Mouse (Mus musculus) urinary bladder, postnatal 14 days (tissue): ENCODE measurements around the gene Samm50.
A peak's percentile ranks its signal among the peaks of the same experiment; 100 is the strongest.

Experiments used
- DNase-seq: peaks from one replicate; pipeline ENCODE4 v3.0.0; 2021; ENCODE audit warnings: low spot score

Gene Samm50

GRCm38 (mm10) chr15:84211564-84211963 lies 19.5 kb downstream of the Samm50 start:
- no peak for DNase-seq

DNA sequence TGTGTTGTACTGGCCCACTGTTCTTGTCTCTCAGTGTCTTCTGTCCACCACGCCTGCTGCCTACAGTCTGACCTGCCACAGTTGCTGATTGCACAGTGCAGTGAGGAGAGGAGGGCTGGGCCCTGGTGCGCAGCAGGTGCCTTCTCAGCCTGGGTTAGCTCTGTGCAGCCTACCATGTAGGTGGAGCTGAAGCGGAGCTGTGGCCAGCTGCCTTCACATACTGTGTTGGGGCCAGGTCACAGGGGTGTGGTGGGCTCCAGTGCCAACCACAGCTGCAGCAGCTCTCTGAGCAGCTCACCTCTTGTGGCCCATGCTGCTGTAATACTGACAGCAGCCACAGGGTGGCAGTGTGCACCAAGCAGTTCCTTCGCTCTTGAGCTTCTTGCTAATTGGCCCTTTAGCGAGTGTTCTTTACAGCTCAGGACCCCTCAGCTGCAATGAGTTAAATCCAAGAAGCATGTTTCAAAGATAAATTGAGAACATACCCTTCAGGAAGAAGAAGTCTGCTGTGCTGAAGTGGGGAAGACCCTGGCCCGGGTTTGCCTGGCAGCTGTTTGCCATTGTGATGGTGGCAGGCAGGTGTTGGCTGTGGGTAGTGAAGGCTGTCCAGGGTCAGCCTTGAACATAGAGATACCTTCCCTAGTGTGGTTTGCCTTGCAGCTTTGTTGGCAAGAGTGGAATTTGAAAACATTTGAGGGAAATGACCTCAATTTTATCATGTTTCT lies 20.2 kb downstream of the Samm50 start:
- peak; percentile 82 for DNase-seq

GRCm38 (mm10) chr15:84212756-84213105 lies 20.7 kb downstream of the Samm50 start:
- no peak for DNase-seq

DNA sequence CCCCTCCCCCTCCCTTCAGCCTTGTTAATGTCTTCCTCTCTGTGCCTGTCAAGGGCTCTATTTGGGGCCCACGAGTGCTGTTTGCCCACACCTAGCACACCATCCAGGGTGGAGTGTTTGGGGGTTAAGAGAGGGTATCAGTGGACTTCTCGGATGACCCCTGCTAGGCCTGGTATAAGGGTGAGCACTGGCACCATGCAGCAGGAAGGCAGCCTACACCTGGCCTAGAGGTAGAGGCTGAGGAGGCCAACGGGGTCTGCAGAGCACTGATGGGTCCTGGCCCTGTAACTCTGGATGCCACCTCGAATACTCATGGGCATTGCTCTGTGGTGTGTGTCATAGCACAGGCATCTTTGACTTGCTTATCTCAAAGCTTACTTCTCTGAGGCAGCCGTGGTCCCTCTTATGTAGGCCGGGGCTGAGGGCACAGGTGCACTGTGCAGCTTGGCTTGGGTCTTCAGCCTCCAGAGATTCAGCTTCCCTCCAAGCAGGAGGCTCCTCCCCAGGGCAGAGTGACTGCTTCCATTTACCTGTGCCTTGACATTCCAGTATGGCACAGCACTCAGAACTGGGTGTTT lies 21.2 kb downstream of the Samm50 start:
- DNase-seq: no peak

- DNase-seq: no peak
These were observed 22.4 kb downstream of the Samm50 start for GRCm38 (mm10) chr15:84214476-84214875.

DNA sequence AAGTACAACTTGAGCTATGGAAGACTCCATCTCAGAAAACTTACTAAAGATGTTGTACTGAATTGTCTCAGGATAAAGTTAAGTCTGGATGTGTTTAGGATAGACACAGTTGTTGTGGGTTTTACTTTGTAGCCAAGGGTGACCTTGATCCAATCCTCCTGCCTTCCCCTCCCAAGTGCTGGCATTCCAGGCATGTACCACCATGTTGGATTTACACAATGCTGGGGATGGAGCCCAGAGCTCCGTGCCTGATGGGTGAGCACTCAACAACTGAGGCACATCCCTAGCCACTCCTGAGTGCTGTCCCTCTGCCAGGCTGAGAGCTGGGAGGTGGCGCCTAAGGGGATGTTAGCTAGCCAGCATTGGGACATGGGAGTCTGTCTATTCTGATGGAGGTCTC lies 23.2 kb downstream of the Samm50 start:
- DNase-seq: no peak

DNA sequence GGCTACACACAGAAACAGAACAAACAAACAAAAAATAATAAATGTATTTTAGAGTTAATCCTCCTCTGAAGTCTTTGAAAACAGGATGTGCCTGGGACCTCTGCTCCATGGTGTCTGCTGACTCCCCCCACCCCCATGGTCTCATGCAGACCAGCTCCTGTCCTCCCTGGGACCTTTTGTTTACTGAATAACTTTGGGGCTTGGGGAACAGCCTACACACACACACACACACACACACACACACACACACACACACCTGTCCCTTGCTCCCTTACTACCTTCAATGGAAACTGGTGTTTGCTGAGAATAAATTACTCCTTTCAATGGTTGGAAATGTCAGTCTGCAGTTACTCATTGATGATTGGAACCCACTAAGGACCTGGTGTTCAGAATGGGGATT lies 24.0 kb downstream of the Samm50 start:
- DNase-seq: no peak

DNA sequence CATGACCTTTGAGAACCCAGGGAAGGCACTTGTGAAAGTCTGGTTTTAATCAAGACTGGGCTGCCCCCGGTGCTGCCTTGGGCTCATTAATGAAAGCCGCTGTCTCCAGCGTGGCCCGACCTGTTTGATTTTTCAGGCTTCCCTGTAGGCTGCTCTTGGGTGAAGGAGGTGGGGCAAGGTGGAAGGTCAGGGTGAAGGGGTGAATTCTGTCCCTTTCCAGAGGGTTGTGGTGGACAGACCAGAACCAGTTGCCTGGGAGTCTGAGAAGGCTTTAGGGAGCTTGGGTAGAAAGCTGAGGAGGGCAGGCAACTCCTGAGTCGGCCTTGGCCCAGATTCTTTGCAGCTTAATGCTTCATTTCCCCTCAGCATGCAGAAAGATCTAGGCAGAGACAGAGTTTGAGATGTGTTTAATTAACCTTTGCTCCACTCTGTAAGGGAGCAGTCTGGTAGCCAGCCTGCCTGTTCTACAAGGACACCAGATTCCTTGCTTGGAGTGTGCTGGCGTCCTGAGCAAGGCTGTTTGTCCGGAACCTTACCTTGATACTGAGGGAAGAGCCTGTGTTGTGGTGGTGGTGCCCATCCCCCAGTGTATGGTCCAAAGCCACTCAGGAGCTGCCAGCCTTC lies 24.5 kb downstream of the Samm50 start:
- DNase-seq: no peak

GRCm38 (mm10) chr15:84217969-84218782 lies 26.1 kb downstream of the Samm50 start:
- no peak for DNase-seq

GRCm38 (mm10) chr15:84218783-84219271 lies 26.8 kb downstream of the Samm50 start:
- no peak for DNase-seq

DNA sequence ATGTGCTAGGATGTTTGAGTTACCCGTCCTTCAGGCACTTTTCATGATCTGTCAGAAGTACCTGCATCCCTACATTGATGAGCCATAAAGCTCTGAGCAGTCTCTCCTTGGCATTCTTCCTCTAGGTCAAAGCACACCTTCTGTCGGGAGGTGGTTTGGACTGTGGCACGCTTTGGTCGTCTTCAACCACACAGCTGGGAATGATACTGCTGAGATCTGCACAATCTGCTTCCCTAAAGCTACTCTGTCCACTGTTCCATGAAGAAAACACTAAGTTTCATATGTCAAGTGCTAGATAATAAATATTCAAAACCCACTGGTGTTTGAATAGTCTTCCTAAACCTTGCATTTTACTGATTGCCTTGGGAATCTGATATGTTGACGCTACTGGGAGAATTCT lies 29.5 kb downstream of the Samm50 start:
- DNase-seq: no peak

DNA sequence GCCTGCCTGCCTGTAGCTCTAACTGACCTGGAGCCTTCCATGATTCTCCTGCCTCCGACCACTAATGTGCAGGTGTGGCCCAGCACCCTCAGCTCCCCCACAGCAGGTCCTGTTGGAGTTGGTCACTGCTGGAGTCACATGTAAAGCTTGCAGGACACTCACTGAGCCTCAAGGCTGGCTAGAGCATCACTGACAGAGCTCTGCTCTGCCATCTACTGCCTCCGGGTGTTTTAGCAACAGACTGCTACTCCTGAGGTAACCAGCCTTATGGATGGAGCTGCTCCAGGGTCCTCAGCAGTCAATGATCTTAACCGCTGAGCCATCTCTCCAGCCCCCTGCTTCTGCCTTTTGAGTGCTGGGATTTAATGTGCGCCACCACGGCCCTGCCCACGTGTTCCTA lies 31.4 kb downstream of the Samm50 start:
- no peak for DNase-seq

DNA sequence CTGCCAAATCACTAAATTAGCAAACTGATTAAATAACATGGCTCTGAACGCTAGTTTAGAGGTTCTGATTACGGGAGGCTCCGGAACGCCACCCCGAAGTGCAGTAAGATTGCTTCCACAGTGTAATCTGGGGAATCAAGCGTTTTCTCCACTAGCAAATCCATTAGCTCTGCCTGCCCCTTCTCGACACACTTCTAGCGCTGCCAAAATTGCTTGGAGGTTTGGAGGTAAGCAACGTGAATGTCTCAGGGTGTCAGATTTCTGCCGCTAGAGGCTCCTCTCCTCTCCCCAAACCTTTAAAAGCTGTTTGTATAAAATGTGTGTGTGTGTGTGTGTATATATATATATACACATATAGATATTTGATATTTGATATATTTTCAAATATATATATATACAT lies 32.7 kb downstream of the Samm50 start:
- DNase-seq: no peak

DNA sequence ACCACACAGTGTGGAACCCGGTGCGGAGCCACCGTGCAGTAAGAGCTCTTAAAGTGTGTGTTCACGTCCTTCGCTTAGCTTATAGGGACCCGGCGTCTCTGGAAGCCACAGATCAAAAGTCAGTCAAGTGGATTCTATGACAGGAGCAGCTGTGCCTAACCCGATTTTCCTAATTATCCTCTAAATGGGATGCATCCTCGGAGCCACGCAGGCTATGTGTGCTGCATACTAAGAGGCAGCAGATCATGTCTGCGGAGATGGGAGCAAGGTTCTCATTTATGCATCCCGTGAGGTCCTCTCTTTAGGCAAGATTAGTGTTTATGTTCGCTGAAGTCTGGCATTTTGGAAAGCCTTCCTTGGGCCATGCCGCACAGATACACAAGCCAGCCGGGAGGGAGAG lies 34.9 kb downstream of the Samm50 start:
- no peak for DNase-seq

DNA sequence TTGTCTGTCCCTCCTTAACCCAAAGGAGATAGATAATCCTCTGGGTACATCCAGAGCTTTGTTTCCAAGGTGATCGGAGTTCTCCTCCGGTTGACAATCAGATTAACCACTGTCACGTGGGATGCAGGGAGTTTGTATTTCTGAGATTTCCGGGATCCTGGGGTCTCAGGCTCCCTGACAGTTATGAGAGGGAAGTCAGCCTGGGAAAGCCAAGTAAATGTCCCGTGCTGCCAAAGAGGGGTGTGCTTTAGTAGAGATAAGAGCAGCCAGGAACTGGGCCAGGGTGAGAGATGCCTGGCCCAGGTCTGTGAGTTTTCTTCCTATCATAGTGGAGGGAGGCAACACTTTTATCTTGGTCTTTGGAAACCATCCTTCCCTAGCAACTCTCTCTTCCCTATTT lies 38.6 kb downstream of the Samm50 start:
- no peak for DNase-seq

DNA sequence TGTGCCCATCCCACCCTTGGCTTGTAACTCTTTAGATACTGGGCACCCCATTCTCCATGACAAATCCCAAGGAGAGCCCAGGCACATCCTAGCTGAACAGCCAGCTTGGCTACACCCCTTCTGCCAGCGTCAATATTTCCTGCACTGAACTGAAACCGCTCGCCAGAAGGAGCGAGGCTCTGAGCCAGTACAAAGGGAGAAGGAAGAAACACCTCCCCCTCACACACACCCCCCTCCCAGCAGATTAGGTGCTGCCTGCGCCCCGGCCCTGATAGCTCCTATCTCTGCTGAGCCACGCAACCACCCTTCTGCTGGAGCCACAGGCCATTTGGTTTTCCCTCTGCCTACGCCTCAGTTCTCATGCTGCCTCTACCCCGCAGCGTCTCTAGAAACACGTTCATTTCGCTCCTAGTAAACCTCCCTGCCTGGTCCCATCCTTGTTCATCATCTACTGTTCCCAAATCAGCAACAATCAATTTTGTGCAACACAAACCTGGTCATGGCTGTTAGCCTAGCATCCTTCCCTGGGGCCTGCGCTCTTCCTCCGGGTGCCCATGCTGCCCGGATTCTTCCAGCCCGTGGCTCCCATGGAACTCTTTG lies 39.2 kb downstream of the Samm50 start:
- peak; percentile 44 for DNase-seq

GRCm38 (mm10) chr15:84231721-84232561 lies 39.9 kb downstream of the Samm50 start, which contains the start of gene Parvb:
Gene Parvb (plus strand): TSS chr15:84232043.
- no peak for DNase-seq

DNA sequence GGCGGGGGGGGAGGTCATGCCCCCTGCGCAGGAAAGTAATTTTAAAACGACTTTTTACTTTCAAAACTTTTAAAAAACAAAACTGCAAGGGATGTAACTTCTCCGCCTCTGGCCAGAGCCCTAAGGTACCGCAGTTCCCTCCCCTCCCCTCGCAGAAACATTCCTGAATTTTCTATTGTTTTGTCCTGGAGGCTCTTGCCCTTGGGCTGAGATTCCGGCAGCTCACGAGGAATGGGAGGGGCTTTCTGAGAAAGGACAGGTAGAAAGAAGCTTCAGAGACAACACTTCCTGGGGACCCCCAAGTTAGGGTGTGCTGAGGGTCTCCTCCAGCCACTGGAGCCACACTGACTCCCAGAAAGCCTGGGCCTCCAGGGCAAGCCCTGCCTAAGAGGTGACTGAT lies 40.6 kb downstream of the Samm50 start:
- no peak for DNase-seq

DNA sequence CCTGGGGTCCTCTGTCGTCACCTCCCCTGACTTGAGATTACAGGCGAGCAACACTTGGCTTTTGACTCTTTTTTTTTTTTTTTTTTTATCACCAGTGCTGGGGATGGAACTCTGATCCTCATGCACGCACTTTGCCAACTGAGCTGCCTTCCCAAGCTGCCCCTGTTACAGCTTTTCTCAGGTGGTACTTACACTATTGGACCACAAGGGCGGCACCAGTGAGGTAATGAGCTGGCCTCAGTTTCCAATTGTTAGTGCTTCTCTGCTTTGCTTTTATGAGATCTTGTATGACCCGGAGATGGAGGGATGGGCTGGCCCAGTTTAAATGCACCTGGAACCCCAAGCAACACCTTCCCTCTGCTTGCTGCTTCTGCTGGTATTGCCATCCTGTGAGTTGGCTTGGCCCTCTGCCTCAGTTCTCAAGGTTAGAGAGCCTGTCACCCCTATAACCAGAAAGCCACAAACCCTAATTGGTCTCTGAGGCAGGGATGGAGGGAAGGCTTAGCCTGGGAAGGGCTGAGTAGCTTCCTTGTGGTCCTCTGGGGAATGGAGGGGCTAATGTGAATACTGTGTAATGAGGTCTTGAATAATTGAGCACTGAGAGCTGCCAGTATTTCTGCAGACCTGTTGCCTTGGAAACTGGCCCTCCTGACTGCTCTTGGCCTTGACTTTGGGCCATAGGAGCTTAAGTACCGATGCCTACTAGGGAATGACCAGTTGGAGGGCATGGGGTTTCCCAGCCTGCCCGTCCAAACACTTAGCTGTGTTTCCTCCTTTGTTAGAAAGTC lies 42.9 kb downstream of the Samm50 start:
- no peak for DNase-seq

- DNase-seq: no peak
These were observed 43.6 kb downstream of the Samm50 start for GRCm38 (mm10) chr15:84235646-84236045.
